Mouse (Mus musculus) lung, embryonic 16.5 days (tissue): ENCODE measurements around the gene Olfr419. TPM values are rescaled to one million over a fixed set of nuclear protein-coding genes. Genes with fewer than 3 reads are reported as not detected.

Experiments
- ATAC-seq: fragments of 200-750 bp; cut with Nextera tagmentation; 2 replicates; pipeline ENCODE4 v1.8.0; 2017; ENCODE audit warnings: low read depth, mild to moderate bottlenecking, moderate library complexity
- H3K27ac ChIP-seq: fragments of 300-500 bp; sonication (generic); 2 replicates; pipeline ENCODE4 v1.5.1; 2014; ENCODE audit warnings: mild to moderate bottlenecking, control low read depth, low read length
- H3K27me3 ChIP-seq: fragments of 300-500 bp; sonication (generic); 2 replicates; pipeline ENCODE4 v1.6.1; 2014; ENCODE audit warnings: low read depth, low read length, mixed read lengths; ENCODE audit not compliant: control insufficient read depth, insufficient read depth
- H3K36me3 ChIP-seq: fragments of 300-500 bp; sonication (generic); 2 replicates; pipeline ENCODE4 v1.6.1; 2014; ENCODE audit warnings: low read length; ENCODE audit not compliant: control insufficient read depth, insufficient read depth
- H3K4me1 ChIP-seq: fragments of 300-500 bp; sonication (generic); replicated peaks from 2 replicates; pipeline ENCODE4 v1.6.1; 2014; ENCODE audit warnings: low read length, mixed read lengths; ENCODE audit not compliant: control insufficient read depth, insufficient read depth
- H3K4me2 ChIP-seq: fragments of 300-500 bp; sonication (generic); 2 replicates; pipeline ENCODE4 v1.6.1; 2014; ENCODE audit warnings: low read depth, low read length, control low read depth
- H3K4me3 ChIP-seq: fragments of 300-500 bp; sonication (generic); 2 replicates; pipeline ENCODE4 v1.5.1; 2014; ENCODE audit warnings: mild to moderate bottlenecking, low read length, control low read depth
- H3K9ac ChIP-seq: fragments of 300-500 bp; sonication (generic); 2 replicates; pipeline ENCODE4 v1.6.1; 2014; ENCODE audit warnings: low read length, control low read depth
- H3K9me3 ChIP-seq: fragments of 300-500 bp; sonication (generic); 2 replicates; pipeline ENCODE4 v1.6.1; 2016; ENCODE audit warnings: low read length; ENCODE audit not compliant: control insufficient read depth
- WGBS: fragments of 180-500 bp; shearing (Covaris S2); extraction: QIAGEN DNeasy Blood & Tissue Kit; methylation state at CpG from one replicate; pipeline ENCODE4 v1.1.7; 2014; 5-methylcytosine and 5-hydroxymethylcytosine counted together
- polyA plus RNA-seq: library from polyadenylated mRNA; unstranded; fragments of >200 nt; fragmentation: Nextera tagmentation; extraction: Ambion mirVana; gene quantifications from 2 replicates; pipeline ENCODE4 v1.2.1, GENCODE M21; 2015

Gene Olfr419
- polyA plus RNA-seq, 1 experiment from 2014 or later: not detected

GRCm38 (mm10) chr1:174215270-174216038, 36.4 kb downstream of the Olfr419 start:
- no peaks in the 10 kb centered on the region for H3K36me3 ChIP-seq
- WGBS: 60% methylated on average over 8 of the region's 8 CpGs
- H3K9me3 ChIP-seq: no peaks in the 10 kb centered on the region
- H3K9ac ChIP-seq: no peak overlapping the region
- no peak overlapping the region for H3K27ac ChIP-seq
- ATAC-seq: no peak
- H3K4me2 ChIP-seq: no peak overlapping the region
- H3K4me1 ChIP-seq: no peaks in the 10 kb centered on the region
- H3K27me3 ChIP-seq: no peaks in the 10 kb centered on the region
- no peak overlapping the region for H3K4me3 ChIP-seq

- H3K4me3 ChIP-seq: no peak overlapping the region
- H3K9ac ChIP-seq: no peak overlapping the region
- no peaks in the 10 kb centered on the region for H3K4me1 ChIP-seq
- H3K36me3 ChIP-seq: no peaks in the 10 kb centered on the region
- no peaks in the 10 kb centered on the region for H3K27me3 ChIP-seq
- 67% methylated on average over 5 of the region's 5 CpGs for WGBS
- H3K27ac ChIP-seq: no peak overlapping the region
- no peaks in the 10 kb centered on the region for H3K9me3 ChIP-seq
- no peak for ATAC-seq
- no peak overlapping the region for H3K4me2 ChIP-seq
Observed at GRCm38 (mm10) chr1:174212286-174212685, 39.6 kb downstream of the Olfr419 start.

GRCm38 (mm10) chr1:174204699-174205098, 47.2 kb downstream of the Olfr419 start:
- no peak overlapping the region for H3K4me2 ChIP-seq
- 56% methylated on average over 7 of the region's 7 CpGs for WGBS
- H3K27me3 ChIP-seq: no peaks in the 10 kb centered on the region
- no peaks in the 10 kb centered on the region for H3K4me1 ChIP-seq
- no peak for ATAC-seq
- H3K9me3 ChIP-seq: no peaks in the 10 kb centered on the region
- no peak overlapping the region for H3K4me3 ChIP-seq
- no peak overlapping the region for H3K27ac ChIP-seq
- H3K9ac ChIP-seq: no peak overlapping the region
- no peaks in the 10 kb centered on the region for H3K36me3 ChIP-seq

Other genes with a start within 250 kb of the Olfr419 start
- 0.38 and 0.60 TPM in 2 replicates for gene Ifi205, start 220.3 kb downstream of the Olfr419 start, polyA plus RNA-seq
- gene Olfr433, start 211.4 kb downstream of the Olfr419 start, polyA plus RNA-seq: not detected in 2 replicates
- not detected in 2 replicates for gene Olfr432, start 202.9 kb downstream of the Olfr419 start, polyA plus RNA-seq
- not detected in 2 replicates for gene Olfr430, start 185.5 kb downstream of the Olfr419 start, polyA plus RNA-seq
- gene Olfr429, start 167.7 kb downstream of the Olfr419 start, polyA plus RNA-seq: not detected in 2 replicates
- not detected in 2 replicates for gene Olfr427, start 155.2 kb downstream of the Olfr419 start, polyA plus RNA-seq
- gene Olfr231, start 130.9 kb downstream of the Olfr419 start, polyA plus RNA-seq: not detected in 2 replicates
- not detected in 2 replicates for gene Olfr424, start 120.5 kb downstream of the Olfr419 start, polyA plus RNA-seq
- gene Olfr420, start 96.4 kb downstream of the Olfr419 start, polyA plus RNA-seq: not detected in 2 replicates
- gene Spta1, start 79.3 kb downstream of the Olfr419 start, polyA plus RNA-seq: 0.26 and 0.57 TPM in 2 replicates
- gene Mptx1, start 78.5 kb upstream of the Olfr419 start, polyA plus RNA-seq: not detected in 2 replicates
- gene Olfr417, start 113.1 kb upstream of the Olfr419 start, polyA plus RNA-seq: not detected in 2 replicates
- gene Olfr248, start 139.0 kb upstream of the Olfr419 start, polyA plus RNA-seq: not detected in 2 replicates
- gene Olfr414, start 172.0 kb upstream of the Olfr419 start, polyA plus RNA-seq: not detected in 2 replicates
- not detected in 2 replicates for gene Olfr220, start 190.0 kb upstream of the Olfr419 start, polyA plus RNA-seq
- gene Fmn2, start 249.8 kb upstream of the Olfr419 start, polyA plus RNA-seq: 0.19 and 0.45 TPM in 2 replicates